Mouse (Mus musculus) effector memory CD4-positive, alpha-beta T cell, adult 5 months (primary cell): ENCODE results near the gene Arnt. TPM values are rescaled to one million over a fixed set of nuclear protein-coding genes. Genes with fewer than 3 reads are reported as not detected.

Experiments used
- polyA plus RNA-seq: library from polyadenylated mRNA; unstranded; fragments of 100-300 nt; shearing (Covaris generic); gene quantifications from one replicate; pipeline ENCODE4 v1.2.1, GENCODE M21; 2017

Arnt gene
- 63.5 TPM for polyA plus RNA-seq

DNA sequence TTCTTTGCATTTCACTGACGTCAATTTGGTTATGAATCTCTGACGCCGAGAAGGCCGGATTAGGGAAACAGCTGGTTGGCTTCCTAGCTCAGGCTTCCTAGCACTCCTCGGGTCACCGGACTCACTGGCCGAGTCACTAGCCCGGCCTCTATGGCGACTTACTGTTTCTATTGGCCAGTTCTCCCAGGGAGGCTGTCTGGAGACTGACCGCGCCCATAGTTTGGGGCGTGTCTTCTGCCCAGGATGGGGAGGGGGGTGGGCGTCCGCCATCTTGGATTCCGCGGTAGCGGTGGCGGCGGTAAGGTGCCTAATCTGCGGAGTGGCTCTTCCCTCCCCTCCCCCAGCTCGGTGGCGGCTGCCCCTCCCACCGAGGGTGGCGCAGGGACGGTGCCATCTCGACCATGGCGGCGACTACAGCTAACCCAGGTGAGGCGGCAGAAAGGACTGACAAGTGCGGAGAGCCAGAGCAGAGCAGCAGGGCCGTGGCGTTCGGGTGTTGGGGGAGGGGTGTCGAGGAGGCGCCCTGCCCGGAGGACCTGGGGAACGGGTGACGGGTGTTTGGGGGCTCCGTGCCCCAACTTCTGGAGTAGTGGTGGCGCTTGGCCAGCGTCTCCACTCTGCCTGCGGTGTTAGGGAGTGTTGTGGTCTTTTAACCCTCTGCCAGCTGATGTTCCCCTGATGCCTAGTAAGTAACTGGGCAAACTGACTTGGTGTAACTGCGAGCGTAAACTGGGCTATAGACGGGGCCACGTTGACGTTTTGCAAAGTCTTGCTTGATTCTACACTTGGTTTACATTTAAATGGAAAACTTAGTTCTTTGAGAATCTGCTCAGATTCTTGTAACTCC lies at the start of gene Arnt:
Gene Arnt (plus strand): TSS at position 253 of the 847 bp plus-strand sequence.

DNA sequence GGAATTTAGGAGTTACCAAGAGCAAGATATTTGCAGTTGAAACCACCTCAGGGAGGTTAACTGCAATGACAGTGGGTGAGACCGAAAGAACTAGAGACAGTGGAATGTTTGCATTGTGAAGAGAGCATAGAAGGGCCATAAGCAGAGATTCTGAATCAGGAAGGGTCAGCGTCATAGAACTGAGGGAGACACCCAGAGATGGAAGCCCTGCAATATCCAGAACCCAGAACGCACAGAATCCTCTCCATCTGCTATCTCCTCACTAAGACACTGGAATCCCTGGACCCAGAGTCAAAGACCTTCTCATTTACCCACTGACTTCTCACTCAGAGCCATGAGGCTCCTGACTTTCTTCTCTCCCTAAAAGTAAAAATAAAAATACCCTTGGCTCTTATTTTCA lies 31.4 kb upstream of the Arnt start, which contains the start of gene 4930558C23Rik:
Gene 4930558C23Rik (minus strand): TSS at position 101 of the 400 bp plus-strand sequence.

DNA sequence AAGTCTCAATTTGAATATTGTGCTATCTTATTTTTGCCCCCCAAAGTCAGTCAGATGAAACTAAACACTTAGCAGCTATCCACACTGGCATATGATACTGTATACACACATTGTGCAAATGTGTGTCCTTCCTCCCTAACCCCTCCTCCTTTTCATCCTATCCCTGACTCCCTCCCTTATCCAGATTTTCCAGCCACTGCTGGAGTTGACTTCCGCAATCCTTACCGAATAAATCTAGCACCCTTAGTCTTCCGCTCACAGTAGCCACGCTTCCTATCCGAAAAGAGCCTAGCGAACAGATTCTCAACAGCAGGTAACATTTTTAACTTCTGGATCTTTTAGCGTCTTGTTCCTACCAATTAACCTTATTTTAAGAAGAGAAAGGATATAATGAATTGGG lies 64.8 kb downstream of the Arnt start, which contains the start of gene Ctsk:
Gene Ctsk (plus strand): TSS at position 233 of the 400 bp plus-strand sequence.

DNA sequence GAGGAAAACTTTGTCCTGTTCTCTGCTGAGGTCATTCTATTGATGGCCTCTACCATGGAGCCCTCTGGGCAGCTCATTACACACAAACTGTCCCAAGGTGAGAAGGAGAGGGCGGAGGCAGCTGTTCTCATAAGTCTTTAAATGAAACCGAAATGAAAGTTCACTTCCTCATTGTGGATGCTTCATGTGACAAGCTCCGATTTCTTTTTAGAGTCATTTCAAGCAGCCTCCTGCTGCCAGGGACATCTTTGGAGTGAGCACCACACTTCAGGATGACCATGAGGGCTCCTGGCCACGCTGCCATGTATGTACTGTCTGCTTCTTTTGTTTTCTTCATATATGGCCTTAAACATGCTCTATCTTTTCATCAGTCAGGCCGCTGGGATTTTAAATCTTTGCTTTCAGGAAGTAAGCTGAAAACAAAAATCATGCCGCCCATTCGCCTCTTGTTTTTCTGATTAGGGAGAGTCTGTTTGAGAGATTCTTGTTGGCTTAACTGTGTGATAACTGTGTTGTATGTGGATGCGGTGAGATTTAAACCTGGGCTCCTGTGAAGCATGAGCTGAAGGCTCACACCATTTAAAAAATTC lies 92.5 kb downstream of the Arnt start, which contains the start of gene Ctss:
Gene Ctss (plus strand): TSS at position 165 of the 590 bp plus-strand sequence.

Other genes starting within 250 kb of the Arnt start
- 29.2 TPM for gene Gabpb2, start 216.5 kb upstream of the Arnt start, polyA plus RNA-seq
- gene Cdc42se1, start 205.7 kb upstream of the Arnt start, polyA plus RNA-seq = 249 TPM
- 5.8 TPM for gene Mllt11, start 202.2 kb upstream of the Arnt start, polyA plus RNA-seq
- gene Gm128, start 192.8 kb upstream of the Arnt start, polyA plus RNA-seq = 0.25 TPM
- not detected for gene Bnipl, start 183.2 kb upstream of the Arnt start, polyA plus RNA-seq
- gene Mindy1, start 153.0 kb upstream of the Arnt start, polyA plus RNA-seq = 17.1 TPM
- gene Prune1, start 152.3 kb upstream of the Arnt start, polyA plus RNA-seq = 5.5 TPM
- gene Anxa9, start 127.2 kb upstream of the Arnt start, polyA plus RNA-seq = 0.67 TPM
- 197 TPM for gene Cers2, start 119.6 kb upstream of the Arnt start, polyA plus RNA-seq
- gene Setdb1, start 77.2 kb upstream of the Arnt start, polyA plus RNA-seq = 24.2 TPM
- not detected for gene 4930558C23Rik, start 31.5 kb upstream of the Arnt start, polyA plus RNA-seq
- gene Ctsk, start 64.9 kb downstream of the Arnt start, polyA plus RNA-seq = not detected
- 116 TPM for gene Ctss, start 92.4 kb downstream of the Arnt start, polyA plus RNA-seq
- not detected for gene Hormad1, start 125.3 kb downstream of the Arnt start, polyA plus RNA-seq
- gene Golph3l, start 154.5 kb downstream of the Arnt start, polyA plus RNA-seq = 14.9 TPM
- 116 TPM for gene Ensa, start 190.6 kb downstream of the Arnt start, polyA plus RNA-seq
- gene Mcl1, start 224.4 kb downstream of the Arnt start, polyA plus RNA-seq = 460 TPM